Mouse (Mus musculus) testis, adult 2 months (tissue): ENCODE results near the gene Magi1. TPM values are rescaled to one million over a fixed set of nuclear protein-coding genes. Genes with fewer than 3 reads are reported as not detected.

Source experiments
- H3K27ac ChIP-seq: fragments of 200-500 bp; 2 replicates; pipeline ENCODE4 v1.5.1; 2012; ENCODE audit warnings: low read depth, low read length; ENCODE audit not compliant: control insufficient read depth, insufficient read depth
- H3K27me3 ChIP-seq: fragments of 200-500 bp; 2 replicates; pipeline ENCODE4 v1.6.1; 2012; ENCODE audit warnings: mild to moderate bottlenecking, low read length, moderate library complexity; ENCODE audit not compliant: control insufficient read depth, insufficient read depth
- H3K36me3 ChIP-seq: fragments of 200-500 bp; 2 replicates; pipeline ENCODE4 v1.6.1; 2012; ENCODE audit warnings: mild to moderate bottlenecking, low read length; ENCODE audit not compliant: control insufficient read depth, insufficient read depth
- H3K4me1 ChIP-seq: fragments of 200-500 bp; 2 replicates; pipeline ENCODE4 v1.6.1; 2012; ENCODE audit warnings: low read length; ENCODE audit not compliant: control insufficient read depth, insufficient read depth
- H3K4me3 ChIP-seq: fragments of 200-500 bp; 2 replicates; pipeline ENCODE4 v1.5.1; 2012; ENCODE audit warnings: low read depth, mild to moderate bottlenecking, low read length, moderate library complexity, mixed read lengths; ENCODE audit not compliant: control insufficient read depth
- CTCF ChIP-seq: fragments of 200-500 bp; IDR thresholded peaks from 2 replicates; pipeline ENCODE4 v1.5.1; 2012; ENCODE audit warnings: low read depth, mild to moderate bottlenecking, inconsistent platforms, low read length, moderate library complexity; ENCODE audit not compliant: control insufficient read depth, insufficient read depth, insufficient replicate concordance
- POLR2A ChIP-seq: fragments of 200-500 bp; IDR thresholded peaks from 2 replicates; pipeline ENCODE4 v1.6.1; 2012; ENCODE audit warnings: low read depth, mild to moderate bottlenecking, inconsistent platforms, low read length, moderate library complexity; ENCODE audit not compliant: control insufficient read depth
- polyA plus RNA-seq: library from polyadenylated mRNA; depleted of rRNA; stranded (reverse); fragments of >200 nt; gene quantifications from 2 replicates; pipeline ENCODE4 v1.2.3, GENCODE M21; 2012

Magi1 gene
- polyA plus RNA-seq, 1 experiment, result 11.1 TPM

DNA sequence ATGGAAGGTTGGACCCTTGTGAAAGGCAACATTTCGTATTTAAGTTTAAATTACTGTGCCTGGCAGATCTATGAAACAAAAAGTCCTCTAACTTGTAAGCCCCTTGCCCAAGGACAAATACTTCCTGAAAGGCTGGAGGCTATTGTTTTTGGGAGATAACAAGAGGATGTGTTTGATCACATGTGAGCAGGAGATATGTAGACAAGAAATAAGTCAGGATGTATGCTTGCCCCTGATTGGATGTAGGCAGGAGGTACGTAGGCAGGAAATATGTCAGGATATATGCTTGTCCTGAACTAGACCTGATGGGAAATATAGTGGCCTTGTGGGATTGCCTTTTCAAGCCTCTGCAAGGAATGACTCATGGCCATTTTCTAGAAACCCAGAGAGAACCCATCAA, 84.0 kb downstream of the Magi1 start:
- H3K27me3 ChIP-seq, result no peaks in the 10 kb centered on the region
- TF ChIP-seq POLR2A (no peak), CTCF (no peak)
- no peak overlapping the region for H3K27ac ChIP-seq
- no peak overlapping the region for H3K4me3 ChIP-seq
- no peaks in the 10 kb centered on the region; the same call in 1 of the 2 replicates for H3K4me1 ChIP-seq
- H3K36me3 ChIP-seq, result no peaks in the 10 kb centered on the region

DNA sequence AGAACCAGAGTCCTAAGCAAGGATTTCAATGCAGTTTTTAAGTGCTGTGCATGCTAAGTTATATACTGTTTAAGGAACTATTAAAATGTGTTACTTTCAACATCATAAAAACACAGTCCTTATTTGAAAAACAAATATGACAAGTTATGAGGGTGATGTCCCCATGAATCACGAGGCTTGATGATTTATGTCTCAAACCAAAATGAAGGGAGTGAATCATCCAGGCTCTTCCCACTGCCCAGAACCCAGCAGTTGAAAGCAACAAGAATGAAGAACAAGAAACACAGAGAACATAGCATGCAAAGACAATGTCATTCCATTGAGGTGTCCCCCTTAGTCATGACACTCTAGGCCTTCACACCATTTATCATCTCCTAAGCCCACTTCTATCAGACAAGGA, 85.9 kb downstream of the Magi1 start:
- H3K36me3 ChIP-seq, result no peaks in the 10 kb centered on the region
- no peak overlapping the region for H3K27ac ChIP-seq
- H3K4me3 ChIP-seq, result no peak overlapping the region
- H3K4me1 ChIP-seq, result no peaks in the 10 kb centered on the region; the same call in 1 of the 2 replicates
- no peak for TF ChIP-seq POLR2A
- TF ChIP-seq CTCF, result no peak
- no peaks in the 10 kb centered on the region for H3K27me3 ChIP-seq

DNA sequence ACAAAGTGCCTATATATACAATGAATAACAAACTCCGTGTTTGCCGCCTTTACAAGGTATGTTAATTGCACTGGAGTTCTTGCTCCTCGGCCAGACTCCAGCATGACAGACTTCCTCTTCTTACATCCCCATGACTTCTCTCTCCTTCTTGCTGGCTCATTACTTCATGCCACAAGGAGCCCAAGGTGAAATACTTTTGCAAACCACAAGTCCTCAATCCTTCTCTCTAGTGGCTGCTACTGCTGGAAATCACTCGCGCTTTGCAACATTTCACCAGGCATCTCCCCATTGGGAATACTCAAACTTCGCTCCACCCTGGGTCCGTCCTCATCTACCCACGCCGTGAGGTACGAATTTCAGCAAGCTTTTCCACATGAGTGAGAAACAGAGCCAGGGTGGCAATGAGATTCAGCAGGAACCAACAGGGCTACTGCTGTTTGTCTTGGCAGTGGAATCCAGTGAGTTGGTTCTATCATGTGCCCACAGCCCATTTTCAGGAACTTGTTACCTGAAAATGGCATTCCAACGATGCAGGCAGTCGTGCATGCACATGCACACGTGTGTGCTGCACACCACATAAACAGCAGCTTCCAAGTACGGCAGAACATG, 88.3 kb downstream of the Magi1 start:
- H3K4me1 ChIP-seq, result no peaks in the 10 kb centered on the region
- no peaks in the 10 kb centered on the region for H3K36me3 ChIP-seq
- no peak overlapping the region; the same call in 1 of the 2 replicates for H3K4me3 ChIP-seq
- no peak overlapping the region for H3K27ac ChIP-seq
- no peaks in the 10 kb centered on the region for H3K27me3 ChIP-seq
- TF ChIP-seq POLR2A (no peak), CTCF (no peak)

DNA sequence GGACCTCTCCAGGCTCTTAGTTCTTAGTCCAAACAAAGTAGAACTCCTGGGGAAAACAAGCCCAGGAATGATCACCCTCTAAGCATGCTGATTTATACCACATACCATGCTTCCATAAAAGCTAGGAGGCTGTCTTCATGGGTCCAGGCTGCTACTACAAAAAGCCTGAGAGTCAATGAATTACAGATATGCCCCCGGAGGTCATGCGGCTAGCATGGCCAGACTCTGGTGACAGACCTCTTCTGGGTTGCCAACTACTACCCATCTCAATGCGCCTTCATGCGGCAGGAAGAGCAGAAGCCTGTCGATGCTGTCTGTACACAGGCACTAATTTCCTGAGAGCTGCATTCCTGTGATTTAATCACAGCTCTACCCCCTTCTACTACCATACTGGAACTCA, 92.9 kb downstream of the Magi1 start:
- TF ChIP-seq POLR2A (no peak), CTCF (no peak)
- Histone ChIP-seq H3K36me3 (no peaks in the 10 kb centered on the region), H3K27me3 (no peaks in the 10 kb centered on the region), H3K4me1 (no peaks in the 10 kb centered on the region), H3K27ac (no peak overlapping the region), H3K4me3 (no peak overlapping the region)

DNA sequence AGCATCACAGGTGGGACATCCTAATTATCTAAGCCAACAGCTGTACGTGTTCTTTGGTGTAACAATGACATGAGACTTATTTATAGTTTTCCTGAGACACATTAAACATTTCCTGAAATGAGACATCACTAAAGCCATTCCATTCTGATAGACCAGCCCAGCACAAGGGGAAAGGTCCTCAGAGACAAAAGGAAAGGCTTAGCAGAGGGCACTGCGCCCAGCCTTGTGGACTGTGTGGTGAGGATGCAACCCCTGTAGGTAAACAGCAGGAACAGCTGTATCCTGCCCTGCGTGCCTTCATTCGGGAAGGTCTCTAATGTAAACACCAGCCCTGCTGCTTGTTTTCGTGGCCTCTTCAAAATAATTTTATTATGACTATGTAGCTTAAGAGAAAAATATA, 94.3 kb downstream of the Magi1 start:
- H3K4me1 ChIP-seq, result no peaks in the 10 kb centered on the region
- H3K27ac ChIP-seq, result no peak overlapping the region

DNA sequence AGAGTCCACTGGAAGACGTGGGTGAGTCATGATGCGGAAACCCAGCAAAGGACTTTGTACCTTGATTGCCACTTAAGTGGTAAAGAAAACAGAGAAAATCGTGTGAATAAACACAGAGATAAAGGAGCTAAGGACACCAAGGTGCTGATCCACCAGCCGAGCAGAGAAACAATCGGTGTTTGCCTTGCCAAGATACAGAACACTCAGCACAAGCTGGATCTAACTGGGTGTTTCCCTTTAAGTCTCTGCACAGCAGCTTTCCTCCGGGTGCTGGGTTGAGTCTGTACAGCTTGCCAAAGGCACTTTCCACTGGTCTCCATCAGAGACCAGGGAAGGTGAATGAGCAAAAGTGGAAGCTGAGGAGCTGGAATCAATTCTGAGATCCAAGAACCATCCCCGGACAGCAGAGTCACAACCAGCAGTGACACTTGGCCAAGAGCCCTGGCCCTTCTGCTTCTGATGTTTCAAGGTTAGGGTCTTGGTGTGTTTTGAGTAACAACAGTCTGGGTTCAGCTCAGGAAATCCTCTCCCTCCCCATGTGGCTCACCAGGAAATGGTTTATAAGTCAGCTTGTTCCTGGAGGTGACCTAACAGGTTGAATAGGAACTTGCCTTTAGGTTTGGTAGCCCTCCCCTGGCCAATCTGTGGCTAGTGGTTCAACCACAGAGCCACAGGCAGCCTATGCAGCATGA, 96.9 kb downstream of the Magi1 start:
- no peak overlapping the region for H3K27ac ChIP-seq
- H3K27me3 ChIP-seq, result no peaks in the 10 kb centered on the region
- no peak overlapping the region for H3K4me3 ChIP-seq
- H3K36me3 ChIP-seq, result no peaks in the 10 kb centered on the region
- H3K4me1 ChIP-seq, result no peaks in the 10 kb centered on the region
- no peak for TF ChIP-seq POLR2A
- no peak for TF ChIP-seq CTCF

More for the DNA sequence above, 94.3 kb downstream of the Magi1 start:
- Histone ChIP-seq H3K4me3 (no peak overlapping the region), H3K36me3 (no peaks in the 10 kb centered on the region), H3K27me3 (no peaks in the 10 kb centered on the region)
- no peak for TF ChIP-seq POLR2A
- TF ChIP-seq CTCF, result no peak

DNA sequence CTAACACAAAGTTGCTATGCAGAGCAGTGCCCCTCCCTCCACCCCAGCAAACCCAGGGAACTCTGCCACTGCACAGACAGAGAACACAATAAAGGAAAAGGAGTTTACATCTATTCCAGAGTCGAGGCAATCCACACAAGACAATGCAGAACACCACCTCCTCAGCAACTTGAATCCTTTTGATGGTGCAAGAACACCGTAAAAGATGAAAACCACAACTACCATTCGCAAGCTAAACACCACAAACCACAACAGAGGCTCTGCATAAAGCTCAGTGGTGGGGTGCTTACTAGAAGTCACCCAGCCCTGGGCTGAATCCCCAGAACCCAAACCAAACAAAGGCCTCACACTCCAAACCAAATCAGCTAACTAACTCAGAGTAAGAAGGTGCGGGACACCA, 99.4 kb downstream of the Magi1 start:
- TF ChIP-seq CTCF, result no peak
- TF ChIP-seq POLR2A, result no peak
- H3K36me3 ChIP-seq, result no peaks in the 10 kb centered on the region
- no peak overlapping the region for H3K27ac ChIP-seq
- H3K27me3 ChIP-seq, result no peaks in the 10 kb centered on the region
- no peaks in the 10 kb centered on the region for H3K4me1 ChIP-seq
- H3K4me3 ChIP-seq, result no peak overlapping the region
